Mouse (Mus musculus) central nervous system, embryonic 11.5 days (tissue): Measurements from ENCODE around the gene Olfr667. TPM values are rescaled to one million over a fixed set of nuclear protein-coding genes. Genes with fewer than 3 reads are reported as not detected.

Source experiments
- polyA plus RNA-seq: library from polyadenylated mRNA; depleted of rRNA; stranded (reverse); fragments of >200 nt; gene quantifications from 2 replicates; pipeline ENCODE4 v1.2.3, GENCODE M21; 2012; rRNA removed

Olfr667 gene
- not detected in 2 replicates for polyA plus RNA-seq

DNA sequence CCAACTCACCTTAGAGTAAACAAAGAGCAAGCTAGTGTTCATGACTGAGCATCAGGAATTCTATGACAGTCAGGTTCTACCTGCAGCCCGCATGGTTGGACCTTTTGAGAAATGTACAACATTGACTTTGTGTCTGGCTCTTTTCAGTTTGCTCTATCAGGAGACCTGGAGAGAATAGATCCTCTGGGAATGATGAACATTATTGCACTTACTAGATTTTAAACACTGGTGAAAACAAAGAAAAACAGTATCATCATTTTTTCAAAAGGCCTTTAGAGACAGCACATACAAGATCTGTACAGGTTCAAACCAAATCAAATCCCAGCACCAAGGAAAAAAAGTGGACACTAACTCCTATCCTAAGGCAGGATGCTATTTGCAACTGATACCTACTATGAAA is at the start of gene Olfr667:
Olfr667 (minus strand) TSS at position 101 of the 400 bp plus-strand sequence.

DNA sequence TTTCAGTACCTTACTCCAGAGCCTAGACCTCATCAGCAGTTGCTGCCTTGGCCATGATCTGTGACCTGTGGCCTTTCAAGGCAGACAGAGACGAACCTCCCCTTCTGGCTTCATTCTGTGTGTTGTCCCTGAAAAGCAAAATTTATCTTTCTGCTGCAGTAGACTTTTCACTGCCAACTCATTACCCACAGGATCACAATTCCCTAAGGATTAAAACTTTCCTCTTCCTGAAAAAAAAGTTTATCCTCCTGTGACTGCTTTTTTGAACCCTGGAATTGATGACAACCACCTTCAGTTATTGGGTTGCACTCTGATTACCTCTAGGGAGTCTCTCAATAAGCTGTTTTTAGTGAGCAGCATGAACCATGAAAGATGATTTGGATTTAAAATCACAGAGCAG is 41.2 kb upstream of the Olfr667 start, which contains the start of gene Olfr670:
Olfr670 (minus strand) TSS at position 101 of the 400 bp plus-strand sequence.

DNA sequence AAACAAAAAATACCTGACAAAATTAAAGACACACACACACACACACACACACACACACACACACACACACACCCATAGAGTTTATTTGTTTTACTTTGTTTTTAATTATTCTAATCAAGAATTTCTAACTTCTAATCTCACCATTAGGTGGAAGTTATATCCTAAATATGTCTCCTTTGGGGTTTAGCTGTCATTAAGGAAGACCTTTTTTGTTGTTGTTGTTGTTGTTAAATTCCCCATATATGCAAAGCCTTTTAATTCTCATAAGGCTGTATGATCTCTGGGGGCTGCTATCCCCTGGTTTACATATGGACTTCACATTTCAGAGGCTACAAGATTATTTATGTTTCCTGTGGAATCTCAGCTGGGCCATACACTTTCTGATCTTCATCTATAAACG is 12.7 kb upstream of the Olfr667 start, which contains the start of gene Olfr669:
Olfr669 (plus strand) TSS at position 301 of the 400 bp plus-strand sequence.

DNA sequence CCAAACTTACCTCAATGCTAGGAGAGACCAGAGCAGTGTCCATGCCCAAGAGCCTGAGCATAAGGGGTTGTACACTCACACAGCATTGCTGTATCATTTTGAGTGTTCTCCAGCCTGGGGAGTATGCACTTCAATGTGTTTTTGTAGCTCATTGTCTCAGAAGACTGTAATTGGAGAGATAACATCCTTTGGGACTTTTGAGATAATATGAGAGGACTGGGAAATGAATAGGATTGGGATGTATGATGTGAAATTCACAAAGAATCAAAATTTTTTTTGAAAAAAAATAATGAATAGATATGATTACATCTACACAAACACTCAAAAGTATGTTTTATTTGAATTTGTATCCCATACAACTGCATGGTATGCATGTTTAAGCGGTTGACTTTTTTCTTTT is 6.7 kb upstream of the Olfr667 start, which contains the start of gene Olfr668:
Olfr668 (minus strand) TSS at position 101 of the 400 bp plus-strand sequence.

DNA sequence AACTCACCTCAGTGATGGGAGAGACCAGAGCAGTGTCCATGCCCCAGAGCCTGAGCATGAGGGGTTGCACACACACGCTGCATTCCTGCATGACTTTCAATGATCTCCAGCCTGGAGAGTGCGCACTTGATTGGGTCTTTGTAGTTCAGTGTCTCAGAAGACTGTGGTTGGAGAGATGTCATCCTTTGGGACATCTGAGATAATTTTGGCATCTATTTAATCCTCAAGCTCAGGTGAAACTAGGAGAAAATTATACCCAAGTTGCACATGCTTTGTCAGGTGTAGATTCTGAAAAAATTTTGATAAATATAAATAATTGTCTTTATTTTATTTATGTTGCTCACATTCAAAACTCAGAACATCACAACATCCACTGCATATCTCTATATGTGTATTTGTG is 25.4 kb downstream of the Olfr667 start, which contains the start of gene Olfr666:
Olfr666 (minus strand) TSS at position 101 of the 400 bp plus-strand sequence.

DNA sequence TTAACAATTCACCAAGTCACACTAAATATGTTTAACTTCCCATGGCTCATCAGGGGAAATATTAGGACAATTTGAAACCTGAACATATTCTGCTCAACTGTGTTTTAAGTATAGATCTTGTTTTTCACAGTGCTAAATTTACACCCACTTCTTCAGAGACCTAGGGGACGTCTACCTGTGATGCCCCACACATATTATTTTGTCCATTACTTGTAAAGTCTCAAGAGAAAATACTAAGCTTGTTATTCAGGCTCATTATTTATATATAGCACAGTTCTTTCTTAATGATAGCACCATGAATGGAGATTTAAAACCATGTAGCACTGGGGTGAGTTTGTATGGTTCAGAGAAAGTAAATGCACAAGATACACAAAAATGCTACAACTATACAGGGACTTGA is 43.6 kb downstream of the Olfr667 start, which contains the start of gene Olfr665:
Olfr665 (plus strand) TSS at position 301 of the 400 bp plus-strand sequence.

Other genes with a start within 250 kb of the Olfr667 start
- gene Olfr661, start 235.0 kb downstream of the Olfr667 start, polyA plus RNA-seq: not detected in 2 replicates
- not detected in 2 replicates for gene Usp17le, start 144.0 kb downstream of the Olfr667 start, polyA plus RNA-seq
- not detected in 2 replicates for gene Usp17lb, start 78.9 kb downstream of the Olfr667 start, polyA plus RNA-seq
- not detected in 2 replicates for gene Usp17la, start 64.5 kb downstream of the Olfr667 start, polyA plus RNA-seq
- gene Olfr665, start 43.5 kb downstream of the Olfr667 start, polyA plus RNA-seq: not detected in 2 replicates
- not detected in 2 replicates for gene Olfr666, start 25.5 kb downstream of the Olfr667 start, polyA plus RNA-seq
- gene Olfr668, start 6.6 kb upstream of the Olfr667 start, polyA plus RNA-seq: not detected in 2 replicates
- gene Olfr669, start 12.8 kb upstream of the Olfr667 start, polyA plus RNA-seq: not detected in 2 replicates
- gene Olfr670, start 41.1 kb upstream of the Olfr667 start, polyA plus RNA-seq: not detected in 2 replicates
- not detected in 2 replicates for gene Olfr671, start 57.6 kb upstream of the Olfr667 start, polyA plus RNA-seq
- not detected in 2 replicates for gene Olfr672, start 80.5 kb upstream of the Olfr667 start, polyA plus RNA-seq
- not detected in 2 replicates for gene Olfr675, start 107.0 kb upstream of the Olfr667 start, polyA plus RNA-seq
- not detected in 2 replicates for gene Olfr676, start 111.2 kb upstream of the Olfr667 start, polyA plus RNA-seq
- not detected in 2 replicates for gene Olfr677, start 129.9 kb upstream of the Olfr667 start, polyA plus RNA-seq
- gene Olfr678, start 143.0 kb upstream of the Olfr667 start, polyA plus RNA-seq: not detected in 2 replicates
- not detected in 2 replicates for gene Olfr679, start 159.7 kb upstream of the Olfr667 start, polyA plus RNA-seq
- gene Olfr680-ps1, start 171.3 kb upstream of the Olfr667 start, polyA plus RNA-seq: not detected in 2 replicates
- not detected in 2 replicates for gene Olfr681, start 195.4 kb upstream of the Olfr667 start, polyA plus RNA-seq
- gene Olfr683, start 225.5 kb upstream of the Olfr667 start, polyA plus RNA-seq: not detected in 2 replicates
- not detected in 2 replicates for gene Olfr684, start 242.2 kb upstream of the Olfr667 start, polyA plus RNA-seq